Mouse (Mus musculus) testis, adult 2 months (tissue): ENCODE results near the gene Olfr654. TPM values are rescaled to one million over a fixed set of nuclear protein-coding genes. Genes with fewer than 3 reads are reported as not detected.

Experiments used
- H3K27ac ChIP-seq: fragments of 200-500 bp; 2 replicates; pipeline ENCODE4 v1.5.1; 2012; ENCODE audit warnings: low read depth, low read length; ENCODE audit not compliant: control insufficient read depth, insufficient read depth
- H3K27me3 ChIP-seq: fragments of 200-500 bp; 2 replicates; pipeline ENCODE4 v1.6.1; 2012; ENCODE audit warnings: mild to moderate bottlenecking, low read length, moderate library complexity; ENCODE audit not compliant: control insufficient read depth, insufficient read depth
- H3K36me3 ChIP-seq: fragments of 200-500 bp; 2 replicates; pipeline ENCODE4 v1.6.1; 2012; ENCODE audit warnings: mild to moderate bottlenecking, low read length; ENCODE audit not compliant: control insufficient read depth, insufficient read depth
- H3K4me1 ChIP-seq: fragments of 200-500 bp; 2 replicates; pipeline ENCODE4 v1.6.1; 2012; ENCODE audit warnings: low read length; ENCODE audit not compliant: control insufficient read depth, insufficient read depth
- H3K4me3 ChIP-seq: fragments of 200-500 bp; 2 replicates; pipeline ENCODE4 v1.5.1; 2012; ENCODE audit warnings: low read depth, mild to moderate bottlenecking, low read length, moderate library complexity, mixed read lengths; ENCODE audit not compliant: control insufficient read depth
- CTCF ChIP-seq: fragments of 200-500 bp; IDR thresholded peaks from 2 replicates; pipeline ENCODE4 v1.5.1; 2012; ENCODE audit warnings: low read depth, mild to moderate bottlenecking, inconsistent platforms, low read length, moderate library complexity; ENCODE audit not compliant: control insufficient read depth, insufficient read depth, insufficient replicate concordance
- POLR2A ChIP-seq: fragments of 200-500 bp; IDR thresholded peaks from 2 replicates; pipeline ENCODE4 v1.6.1; 2012; ENCODE audit warnings: low read depth, mild to moderate bottlenecking, inconsistent platforms, low read length, moderate library complexity; ENCODE audit not compliant: control insufficient read depth
- polyA plus RNA-seq: library from polyadenylated mRNA; depleted of rRNA; stranded (reverse); fragments of >200 nt; gene quantifications from 2 replicates; pipeline ENCODE4 v1.2.3, GENCODE M21; 2012; rRNA removed

Olfr654 gene
- 0.64 and 0.87 TPM in 2 replicates for polyA plus RNA-seq

DNA sequence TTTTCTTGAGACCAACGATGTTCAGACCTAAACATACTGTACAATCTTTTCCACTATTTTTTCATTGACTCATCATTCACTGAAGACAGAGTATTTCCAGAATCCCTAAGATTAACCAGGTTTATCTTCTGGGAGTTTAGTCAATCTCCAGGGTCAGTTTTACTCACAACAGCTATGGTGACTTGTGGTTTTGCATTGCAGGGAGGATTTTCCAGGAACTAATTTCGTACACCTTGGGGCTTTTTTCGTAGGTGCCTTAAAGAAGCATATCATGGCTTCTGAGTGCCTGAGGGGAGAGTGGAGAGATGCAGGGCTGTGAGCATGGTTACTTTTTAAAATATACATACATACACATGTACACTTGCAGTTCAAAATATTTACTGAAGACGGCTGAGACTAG lies at the start of gene Olfr654:
TSS of gene Olfr654 (plus strand) at position 301 of the 400 bp plus-strand sequence.
- Histone ChIP-seq H3K27me3 (no peaks in the 10 kb centered on the region), H3K36me3 (no peaks in the 10 kb centered on the region), H3K4me3 (no peak within 1 kb of the TSS), H3K4me1 (no peaks in the 10 kb centered on the region), H3K27ac (no peak within 1 kb of the TSS)
- TF ChIP-seq POLR2A = no peak
- TF ChIP-seq CTCF = no peak

- Histone ChIP-seq H3K4me1 (no peaks in the 10 kb centered on the region), H3K27me3 (no peaks in the 10 kb centered on the region), H3K4me3 (no peak within 1 kb of the TSS), H3K36me3 (no peaks in the 10 kb centered on the region), H3K27ac (no peak within 1 kb of the TSS)
- TF ChIP-seq POLR2A (no peak), CTCF (no peak)
These were observed 37.0 kb upstream of the Olfr654 start, which contains the start of gene Olfr651 for GRCm38 (mm10) chr7:104549833-104550232. TSS of gene Olfr651 (plus strand) at chr7:104550133.

GRCm38 (mm10) chr7:104552700-104553099 lies 34.1 kb upstream of the Olfr654 start:
- Histone ChIP-seq H3K27ac (no peak overlapping the region), H3K4me3 (no peak overlapping the region), H3K27me3 (no peaks in the 10 kb centered on the region), H3K36me3 (no peaks in the 10 kb centered on the region), H3K4me1 (no peaks in the 10 kb centered on the region)
- TF ChIP-seq CTCF (no peak), POLR2A (no peak)

DNA sequence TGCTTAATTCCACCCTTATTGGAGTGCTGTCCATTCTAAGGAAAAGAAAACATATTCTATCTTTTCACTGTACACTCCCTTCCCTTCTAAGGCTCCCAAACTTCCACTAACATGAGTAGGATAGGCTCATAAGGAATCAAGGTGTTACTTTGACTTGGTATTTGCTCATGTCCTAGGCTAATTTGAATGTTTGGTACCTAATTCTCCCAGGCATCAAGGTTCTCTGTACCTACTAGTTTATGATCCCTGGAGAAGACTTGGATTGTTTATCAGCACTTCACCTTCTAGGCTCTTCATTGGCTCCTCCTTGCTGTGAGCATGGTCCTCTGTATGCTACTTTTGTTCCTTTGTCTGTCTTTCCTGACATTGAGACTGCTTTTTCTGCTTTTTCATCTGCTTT lies 26.2 kb upstream of the Olfr654 start, which contains the start of gene Olfr652:
TSS of gene Olfr652 (plus strand) at position 301 of the 400 bp plus-strand sequence.
- Histone ChIP-seq H3K4me3 (no peak within 1 kb of the TSS), H3K36me3 (no peaks in the 10 kb centered on the region), H3K27me3 (no peaks in the 10 kb centered on the region), H3K4me1 (no peaks in the 10 kb centered on the region), H3K27ac (no peak within 1 kb of the TSS)
- TF ChIP-seq CTCF (no peak), POLR2A (no peak)

DNA sequence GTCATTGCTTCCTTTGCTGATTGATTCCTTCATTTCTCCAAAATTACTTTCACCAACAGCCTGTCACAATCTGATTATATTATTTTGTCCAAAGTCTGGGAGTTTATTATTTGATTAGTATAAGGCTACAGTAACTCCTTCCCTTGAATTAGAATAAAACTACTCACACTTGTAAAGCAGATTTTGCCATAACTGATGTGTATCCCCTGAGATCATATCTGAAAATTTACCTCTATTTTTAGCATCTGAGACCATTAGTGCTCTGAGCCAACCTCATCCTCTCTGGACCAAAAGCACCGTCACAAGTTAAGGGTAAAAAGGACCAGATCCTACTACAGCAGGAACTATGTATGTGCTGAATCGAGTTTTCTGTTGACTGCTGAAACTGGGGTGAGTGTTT lies 9.8 kb upstream of the Olfr654 start, which contains the start of gene Olfr653:
TSS of gene Olfr653 (plus strand) at position 301 of the 400 bp plus-strand sequence.
- Histone ChIP-seq H3K4me3 (no peak within 1 kb of the TSS), H3K27me3 (no peaks in the 10 kb centered on the region), H3K4me1 (no peaks in the 10 kb centered on the region), H3K36me3 (no peaks in the 10 kb centered on the region), H3K27ac (no peak within 1 kb of the TSS)
- TF ChIP-seq POLR2A (no peak), CTCF (no peak)

DNA sequence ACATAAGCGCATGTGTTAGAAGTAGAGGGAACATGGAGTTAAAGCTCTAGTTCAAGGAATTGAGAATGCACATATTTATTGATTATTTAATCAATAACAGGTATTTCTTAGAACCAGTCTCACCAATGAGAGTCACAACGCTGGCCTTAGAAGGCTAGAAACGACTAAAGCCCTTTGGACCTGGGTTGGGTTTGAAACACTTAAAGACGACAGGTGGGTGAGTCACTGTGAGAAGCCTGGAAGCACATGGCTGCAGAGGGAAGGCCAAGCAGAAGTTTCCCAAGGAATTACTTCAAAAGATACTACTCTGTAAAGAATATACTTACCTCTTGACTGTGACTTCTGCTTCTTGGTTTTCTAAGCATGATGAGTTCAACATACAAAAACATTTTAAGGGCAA lies 6.0 kb upstream of the Olfr654 start:
- H3K4me1 ChIP-seq = no peaks in the 10 kb centered on the region
- TF ChIP-seq CTCF (no peak), POLR2A (no peak)
- no peaks in the 10 kb centered on the region for H3K36me3 ChIP-seq
- no peak overlapping the region for H3K4me3 ChIP-seq
- no peaks in the 10 kb centered on the region for H3K27me3 ChIP-seq
- no peak overlapping the region for H3K27ac ChIP-seq

- Histone ChIP-seq H3K4me1 (no peaks in the 10 kb centered on the region), H3K27ac (no peak overlapping the region), H3K27me3 (no peaks in the 10 kb centered on the region), H3K36me3 (no peaks in the 10 kb centered on the region), H3K4me3 (no peak overlapping the region)
- TF ChIP-seq CTCF = no peak
- TF ChIP-seq POLR2A = no peak
These were observed 5.4 kb upstream of the Olfr654 start for GRCm38 (mm10) chr7:104581429-104581828.
